Mouse (Mus musculus): ENCODE measurements around the gene Strc.
A peak's percentile ranks its signal among the peaks of the same experiment; 100 is the strongest.

Gene Strc

DNA sequence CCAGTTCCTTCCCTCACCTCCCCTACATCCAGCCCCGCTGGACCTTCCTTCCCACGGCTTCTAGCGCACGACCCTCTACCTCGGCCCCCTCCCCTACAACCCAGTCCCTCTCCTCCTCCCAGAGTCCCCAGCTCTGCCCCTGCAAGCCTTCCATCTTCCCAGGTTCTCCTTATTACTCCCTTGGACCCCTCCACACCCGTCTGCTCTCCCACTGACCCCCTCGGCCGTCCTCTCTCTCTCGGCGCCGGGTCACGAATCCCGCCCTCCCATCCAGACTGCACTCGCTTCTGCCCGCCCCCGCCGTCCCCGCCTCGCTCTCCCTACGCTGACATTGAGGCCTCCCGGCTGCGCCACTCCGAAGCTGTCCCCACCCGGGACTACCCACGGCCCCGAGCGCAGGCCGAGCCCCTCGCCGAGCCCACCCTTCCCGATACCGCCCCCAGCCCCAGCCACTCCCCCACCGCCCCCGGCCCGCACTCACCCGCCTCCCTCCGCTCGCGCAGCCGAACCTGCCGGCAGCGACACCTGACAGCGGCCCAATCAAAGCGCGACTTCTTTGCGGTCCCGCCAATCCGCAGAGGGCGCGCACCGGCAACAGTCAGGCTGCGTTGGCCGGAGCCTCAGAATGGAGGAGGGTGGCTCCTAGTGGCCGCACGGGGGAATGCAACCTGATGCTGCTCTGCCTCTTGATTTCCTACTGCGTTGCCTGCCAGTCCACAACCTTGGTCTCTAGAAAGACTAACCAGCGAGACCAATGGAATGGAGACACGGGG, 32.0 kb downstream of the Strc start, which contains the start of gene Ppip5k1:
TSS of gene Ppip5k1 (minus strand) at position 577 of the 773 bp plus-strand sequence.
- DNase-seq (ENCODE audit: low read depth, low spot score) = peak; percentile 93

- DNase-seq (ENCODE audit: low read depth, low spot score) = no peak
Observed at GRCm38 (mm10) chr2:121354378-121354777, 32.6 kb downstream of the Strc start.

DNA sequence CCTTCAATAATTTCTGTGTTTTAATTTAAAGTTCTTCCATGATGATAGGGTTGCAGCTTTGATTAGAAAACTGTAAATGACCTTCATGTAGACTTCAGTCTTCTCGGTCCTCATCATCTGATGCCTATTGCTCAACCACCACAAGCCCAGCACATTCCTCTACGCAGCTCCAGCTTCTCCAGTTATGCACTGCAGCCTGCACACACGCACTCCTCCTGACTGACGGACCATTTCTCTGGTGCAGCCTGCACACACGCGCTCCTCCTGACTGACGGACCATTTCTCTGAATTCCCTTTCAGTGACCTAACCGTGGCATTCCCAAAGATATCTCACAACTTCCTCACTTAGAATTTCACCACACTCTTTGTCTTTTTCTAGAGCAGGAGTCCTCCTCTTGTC, 33.8 kb downstream of the Strc start:
- DNase-seq (ENCODE audit: low read depth, low spot score) = peak; percentile 63

GRCm38 (mm10) chr2:121339057-121339456, 47.9 kb downstream of the Strc start:
- no peak for DNase-seq (ENCODE audit: low read depth, low spot score)

GRCm38 (mm10) chr2:121329492-121329891, 57.5 kb downstream of the Strc start:
- no peak for DNase-seq (ENCODE audit: low read depth, low spot score)

- no peak for DNase-seq (ENCODE audit: low read depth, low spot score)
Observed at GRCm38 (mm10) chr2:121323693-121324470, 63.1 kb downstream of the Strc start.

DNA sequence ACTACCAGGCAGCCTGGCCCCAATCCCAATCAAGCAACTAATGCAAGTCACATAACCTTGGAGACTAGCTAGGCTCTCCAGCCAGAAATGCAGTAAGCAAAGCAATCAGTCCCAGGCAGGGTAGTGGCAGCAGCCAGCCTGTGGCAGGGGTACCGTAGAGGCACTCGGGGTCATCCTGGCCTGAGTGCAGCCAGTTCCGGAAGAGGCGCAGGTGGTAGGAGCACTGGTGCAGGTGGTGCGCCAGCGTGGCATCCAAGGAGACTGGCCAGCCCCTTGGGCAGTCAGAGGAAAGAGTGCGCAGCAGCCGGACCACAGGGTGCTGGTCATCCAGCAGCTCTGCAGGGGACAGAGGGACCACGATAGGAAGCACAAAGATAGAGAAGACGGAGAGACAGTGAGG, 63.9 kb downstream of the Strc start:
- DNase-seq (ENCODE audit: low read depth, low spot score) = no peak

DNA sequence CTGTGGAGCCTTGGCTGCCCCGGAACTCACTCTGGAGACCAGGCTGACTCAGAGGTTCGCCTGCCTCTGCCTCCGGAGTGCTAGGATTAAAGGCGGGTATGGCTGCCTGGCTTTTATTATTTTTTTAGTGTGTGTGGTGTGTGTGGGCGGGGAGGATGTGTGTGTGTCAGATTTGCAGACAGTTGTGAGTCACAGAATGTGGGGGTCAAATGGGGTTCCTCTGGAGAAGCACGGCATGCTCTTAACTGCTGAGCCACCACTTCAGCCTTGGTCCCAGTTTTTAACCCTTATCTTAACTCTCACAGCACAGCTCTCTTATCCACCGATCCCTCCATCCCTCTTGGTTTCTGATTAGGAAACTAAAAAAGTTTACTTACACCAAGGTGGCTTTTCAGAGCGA, 70.7 kb downstream of the Strc start:
- no peak for DNase-seq (ENCODE audit: low read depth, low spot score)
